Mouse (Mus musculus) CH12.LX (cell line): Measurements from ENCODE around the gene Ap2s1. TPM values are rescaled to one million over a fixed set of nuclear protein-coding genes. Genes with fewer than 3 reads are reported as not detected.
"Not testable (repeated sequence)": the region's sequence is repeated elsewhere in the genome, so short reads cannot be mapped to it uniquely, and the experiment has no call there.

Source experiments
- DNase-seq: peaks from one replicate; pipeline ENCODE4 v3.0.0-alpha.2; 2013; ENCODE audit errors: extremely low read depth
- H3K27ac ChIP-seq: 2 replicates; pipeline ENCODE4 v1.5.1; 2012; ENCODE audit warnings: low read depth, mild to moderate bottlenecking, control low read depth, moderate library complexity; ENCODE audit not compliant: insufficient read depth
- H3K27me3 ChIP-seq: replicated peaks from 2 replicates; pipeline ENCODE3; 2012; ENCODE audit warnings: inconsistent platforms
- H3K36me3 ChIP-seq, 2 experiments: replicated peaks in 1 of 2; 2 replicates each; pipeline versions ENCODE3 to v1.6.1; 2012; ENCODE audit warnings: inconsistent platforms in 1 of 2, low read length in 1 of 2, mild to moderate bottlenecking in 1 of 2, mixed read lengths in 1 of 2, moderate library complexity in 1 of 2; ENCODE audit not compliant: control insufficient read depth in 1 of 2, insufficient read depth in 1 of 2
- H3K4me1 ChIP-seq, 2 experiments: 2 replicates each; pipeline ENCODE4 v1.6.1; 2012; ENCODE audit warnings: inconsistent platforms in 1 of 2, moderate library complexity in 1 of 2; ENCODE audit not compliant: insufficient read depth in 2 of 2, control insufficient read depth in 1 of 2
- H3K4me2 ChIP-seq: 2 replicates; pipeline ENCODE4 v1.6.1; 2012; ENCODE audit warnings: low read depth, mild to moderate bottlenecking, control low read depth; ENCODE audit not compliant: poor library complexity, insufficient read depth, severe bottlenecking
- H3K4me3 ChIP-seq, 3 experiments: fragments of 150-350 bp in 1 of 3; sonication (generic) in 1 of 3; replicated peaks in 1 of 3; 2 replicates each; pipeline versions ENCODE3 to v1.5.1; 2011 to 2012; ENCODE audit warnings: low read depth in 2 of 3, low read length in 2 of 3, mild to moderate bottlenecking in 2 of 3, moderate library complexity in 2 of 3, control low read depth in 1 of 3, improper control_type of control experiment in 1 of 3, inconsistent platforms in 1 of 3, mixed read lengths in 1 of 3; ENCODE audit not compliant: poor library complexity in 1 of 3
- H3K79me2 ChIP-seq: replicated peaks from 2 replicates; pipeline ENCODE4 v1.6.1; 2012; ENCODE audit warnings: mild to moderate bottlenecking, moderate library complexity; ENCODE audit not compliant: control insufficient read depth, poor library complexity, insufficient read depth, severe bottlenecking; ENCODE audit errors: extremely low read depth
- H3K9ac ChIP-seq: 2 replicates; pipeline ENCODE4 v1.6.1; 2012; ENCODE audit warnings: low read depth, mild to moderate bottlenecking, control low read depth, moderate library complexity; ENCODE audit not compliant: insufficient read depth
- H3K9me3 ChIP-seq: replicated peaks from 2 replicates; pipeline ENCODE3; 2012; ENCODE audit warnings: low read length, inconsistent platforms, mixed read lengths
- E2F4 ChIP-seq: IDR thresholded peaks from 2 replicates; pipeline ENCODE4 v1.6.1; 2011; ENCODE audit warnings: low read depth, low read length, improper control_type of control experiment; ENCODE audit not compliant: insufficient replicate concordance
- ELF1 ChIP-seq: IDR thresholded peaks from 2 replicates; pipeline ENCODE4 v1.6.1; 2014; ENCODE audit warnings: low read depth, mild to moderate bottlenecking, inconsistent platforms, low read length, improper control_type of control experiment
- GABPA ChIP-seq: IDR thresholded peaks from 2 replicates; pipeline ENCODE4 v1.6.1; 2012; ENCODE audit warnings: low read depth, low read length, improper control_type of control experiment, inconsistent platforms; ENCODE audit not compliant: insufficient replicate concordance
- IRF4 ChIP-seq: IDR thresholded peaks from 2 replicates; pipeline ENCODE4 v1.6.1; 2014; ENCODE audit warnings: low read depth, mild to moderate bottlenecking, inconsistent platforms, low read length, improper control_type of control experiment
- JUND ChIP-seq: conservative IDR thresholded peaks from 2 replicates; pipeline ENCODE4 v1.6.1; 2011; ENCODE audit warnings: low read depth, low read length, improper control_type of control experiment
- MAFK ChIP-seq: IDR thresholded peaks from 2 replicates; pipeline ENCODE4 v1.6.1; 2011; ENCODE audit warnings: low read length, improper control_type of control experiment; ENCODE audit not compliant: insufficient replicate concordance
- MEF2A ChIP-seq: IDR thresholded peaks from 2 replicates; pipeline ENCODE4 v1.6.1; 2014; ENCODE audit warnings: low read depth, mild to moderate bottlenecking, inconsistent platforms, low read length, improper control_type of control experiment, borderline replicate concordance
- MYC ChIP-seq: IDR thresholded peaks from 2 replicates; pipeline ENCODE4 v1.6.1; 2011; ENCODE audit warnings: low read depth, mild to moderate bottlenecking, improper control_type of control experiment, low read length
- PAX5 ChIP-seq: IDR thresholded peaks from 2 replicates; pipeline ENCODE4 v1.6.1; 2012; ENCODE audit warnings: low read length, inconsistent platforms, mixed read lengths
- POLR2A ChIP-seq: IDR thresholded peaks from 2 replicates; pipeline ENCODE4 v1.6.1; 2011; ENCODE audit warnings: low read depth, mild to moderate bottlenecking, improper control_type of control experiment, low read length
- RAD21 ChIP-seq: IDR thresholded peaks from 2 replicates; pipeline ENCODE4 v1.6.1; 2011; ENCODE audit warnings: low read depth, mild to moderate bottlenecking, low read length, improper control_type of control experiment, moderate library complexity
- SIN3A ChIP-seq: IDR thresholded peaks from 2 replicates; pipeline ENCODE4 v1.6.1; 2012; ENCODE audit warnings: low read length, improper control_type of control experiment, inconsistent platforms
- UBTF ChIP-seq: IDR thresholded peaks from 2 replicates; pipeline ENCODE4 v1.6.1; 2012; ENCODE audit warnings: low read depth, mild to moderate bottlenecking, inconsistent platforms, low read length, improper control_type of control experiment, moderate library complexity
- ZKSCAN1 ChIP-seq: IDR thresholded peaks from 2 replicates; pipeline ENCODE4 v1.6.1; 2012; ENCODE audit warnings: low read depth, inconsistent platforms, low read length, improper control_type of control experiment, borderline replicate concordance
- dilution Hi-C: fragments of 300-500 bp; cut with MboI; formaldehyde crosslinking; loops from 2 replicates; pipeline ENCODE4 v1.14.3; 2020; ENCODE audit warnings: low sequenced_read_pairs; ENCODE audit not compliant: extremely low pct_unique_long_range_greater_than_20kb, extremely low pct_ligation_motif_present
- in situ Hi-C: fragments of 300-500 bp; cut with MboI; formaldehyde crosslinking; loops from 3 replicates; pipeline ENCODE4 v1.14.3; 2019; ENCODE audit warnings: low sequenced_read_pairs, low pct_ligation_motif_present, low pct_unique_long_range_greater_than_20kb, mixed read lengths
- polyA plus RNA-seq: library from polyadenylated mRNA; unstranded; fragments of >175 nt; gene quantifications from 2 replicates; pipeline ENCODE4 v1.2.1, GENCODE M21; 2012; ENCODE audit warnings: low read depth; ENCODE audit not compliant: insufficient read length
- total RNA-seq, 2 experiments: library from RNA; depleted of rRNA; stranded (reverse); fragments of 300-350 nt in 1 of 2; fragments of >200 nt in 1 of 2; gene quantifications; 2 replicates each; pipeline ENCODE4 v1.2.3; 2012 to 2014

Gene Ap2s1
- total and polyA plus RNA-seq, 3 experiments: 180 to 232 (median 202) TPM

DNA sequence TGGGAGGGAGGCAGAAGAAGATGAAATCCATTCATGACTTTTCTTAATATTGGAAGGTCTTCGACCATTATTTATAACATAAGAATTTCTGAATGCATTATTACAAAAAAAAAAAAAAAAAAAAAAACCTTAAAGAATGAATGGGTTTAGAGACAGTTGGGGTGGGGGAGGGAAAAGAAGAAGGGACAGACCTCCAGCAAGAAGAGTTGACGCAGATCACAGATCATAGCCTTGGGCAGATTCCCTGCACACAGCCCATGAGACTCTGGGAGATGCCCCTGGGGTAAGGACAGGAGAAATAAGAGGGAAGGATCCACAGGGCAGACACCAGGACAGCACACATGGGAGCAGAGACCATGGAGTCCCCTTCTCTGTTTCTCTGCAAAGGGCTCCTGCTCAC lies 16.6 kb upstream of the Ap2s1 start, which contains the start of gene Ceacam9:
Gene Ceacam9, plus strand, starts transcription at position 301 of the 400 bp plus-strand sequence.
- no peak within 1 kb of the TSS for H3K4me2 ChIP-seq
- no peak for DNase-seq
- H3K79me2 ChIP-seq: no peaks in the 10 kb centered on the region
- no peak within 1 kb of the TSS for H3K9ac ChIP-seq
- dilution Hi-C loops: no loop called here
- no peak within 1 kb of the TSS for H3K27ac ChIP-seq
- H3K4me3 ChIP-seq: no peak within 1 kb of the TSS
- H3K4me1 ChIP-seq: peaks cover 0 to 23% of the 10 kb centered on the region in 2 experiments; a peak in 2 of 4 replicates
- H3K36me3 ChIP-seq: no peaks in the 10 kb centered on the region
- in situ Hi-C loops: no loop called here
- TF ChIP-seq JUND (no peak), UBTF (no peak), MAFK (no peak), ZKSCAN1 (no peak), SIN3A (no peak), MEF2A (no peak), PAX5 (no peak), POLR2A (no peak), ELF1 (no peak), E2F4 (no peak), IRF4 (no peak), RAD21 (no peak), GABPA (no peak), MYC (no peak)
- peaks cover 2% of the 10 kb centered on the region for H3K27me3 ChIP-seq
- H3K9me3 ChIP-seq: no peaks in the 10 kb centered on the region

DNA sequence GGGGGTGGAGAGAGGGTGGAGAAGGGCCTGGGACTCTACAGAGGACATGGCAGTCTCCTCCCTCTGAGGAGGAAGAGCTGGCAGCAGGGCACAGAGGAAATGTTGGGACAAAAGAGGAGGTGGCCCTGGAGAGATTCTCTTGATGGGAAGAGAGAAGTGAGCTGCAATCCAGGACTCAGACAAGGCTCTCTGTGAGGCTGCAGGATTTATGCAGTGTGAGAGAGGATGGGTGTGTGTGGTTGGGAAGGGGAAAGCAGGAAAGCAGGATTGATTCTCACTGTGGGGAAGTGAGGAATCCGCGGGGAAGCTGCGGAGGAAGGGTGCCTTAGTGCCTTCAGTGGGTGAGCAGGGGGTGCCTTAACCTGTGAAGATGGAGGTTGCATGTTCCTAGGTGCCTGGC lies 15.7 kb upstream of the Ap2s1 start:
- peaks cover 0 to 24% of the 10 kb centered on the region in 2 experiments; a peak in 2 of 4 replicates for H3K4me1 ChIP-seq
- dilution Hi-C loops, DNase-seq, H3K79me2 ChIP-seq, H3K4me2 ChIP-seq, in situ Hi-C loops, H3K9me3 ChIP-seq, H3K4me3 ChIP-seq, H3K9ac ChIP-seq, H3K27ac ChIP-seq, H3K36me3 ChIP-seq, H3K27me3 ChIP-seq: not testable (repeated sequence)
